Mouse (Mus musculus) neural tube, embryonic 15.5 days (tissue): ENCODE data around the gene Aaed1. TPM values are rescaled to one million over a fixed set of nuclear protein-coding genes. Genes with fewer than 3 reads are reported as not detected.

ENCODE experiments used
- ATAC-seq: fragments of 200-750 bp; cut with Nextera tagmentation; 2 replicates; pipeline ENCODE4 v1.8.0; 2017; ENCODE audit warnings: mild to moderate bottlenecking, moderate TSS enrichment, moderate library complexity; ENCODE audit not compliant: low FRiP score
- H3K27ac ChIP-seq: fragments of 300-500 bp; sonication (generic); replicated peaks from 2 replicates; pipeline ENCODE4 v1.5.1; 2015; ENCODE audit warnings: mild to moderate bottlenecking, inconsistent platforms
- H3K27me3 ChIP-seq: fragments of 300-500 bp; sonication (generic); replicated peaks from 2 replicates; pipeline ENCODE4 v1.6.1; 2015; ENCODE audit warnings: inconsistent platforms
- H3K36me3 ChIP-seq: fragments of 300-500 bp; sonication (generic); 2 replicates; pipeline ENCODE4 v1.6.1; 2015; ENCODE audit warnings: inconsistent platforms
- H3K4me1 ChIP-seq: fragments of 300-500 bp; sonication (generic); 2 replicates; pipeline ENCODE4 v1.6.1; 2015; ENCODE audit warnings: inconsistent platforms
- H3K4me2 ChIP-seq: fragments of 300-500 bp; sonication (generic); 2 replicates; pipeline ENCODE4 v1.6.1; 2015; ENCODE audit warnings: inconsistent platforms, mild to moderate bottlenecking, moderate library complexity
- H3K4me3 ChIP-seq: fragments of 300-500 bp; sonication (generic); replicated peaks from 2 replicates; pipeline ENCODE4 v1.5.1; 2015; ENCODE audit warnings: mild to moderate bottlenecking, inconsistent platforms
- H3K9ac ChIP-seq: fragments of 300-500 bp; sonication (generic); replicated peaks from 2 replicates; pipeline ENCODE4 v1.6.1; 2015; ENCODE audit warnings: mild to moderate bottlenecking, inconsistent platforms
- H3K9me3 ChIP-seq: fragments of 300-500 bp; sonication (generic); replicated peaks from 2 replicates; pipeline ENCODE4 v1.6.1; 2016; ENCODE audit warnings: inconsistent platforms
- WGBS: fragments of 180-500 bp; shearing (Covaris S2); methylation state at CpG from one replicate; pipeline ENCODE4 v1.1.7; 2015; ENCODE audit warnings: mixed read lengths; 5-methylcytosine and 5-hydroxymethylcytosine counted together
- polyA plus RNA-seq: library from polyadenylated mRNA; unstranded; fragments of >200 nt; fragmentation: Nextera tagmentation; extraction: Ambion mirVana; gene quantifications from 2 replicates; pipeline ENCODE4 v1.2.1, GENCODE M21; 2015

Gene Aaed1
- polyA plus RNA-seq, 1 experiment from 2014 or later, result 17.4 TPM

DNA sequence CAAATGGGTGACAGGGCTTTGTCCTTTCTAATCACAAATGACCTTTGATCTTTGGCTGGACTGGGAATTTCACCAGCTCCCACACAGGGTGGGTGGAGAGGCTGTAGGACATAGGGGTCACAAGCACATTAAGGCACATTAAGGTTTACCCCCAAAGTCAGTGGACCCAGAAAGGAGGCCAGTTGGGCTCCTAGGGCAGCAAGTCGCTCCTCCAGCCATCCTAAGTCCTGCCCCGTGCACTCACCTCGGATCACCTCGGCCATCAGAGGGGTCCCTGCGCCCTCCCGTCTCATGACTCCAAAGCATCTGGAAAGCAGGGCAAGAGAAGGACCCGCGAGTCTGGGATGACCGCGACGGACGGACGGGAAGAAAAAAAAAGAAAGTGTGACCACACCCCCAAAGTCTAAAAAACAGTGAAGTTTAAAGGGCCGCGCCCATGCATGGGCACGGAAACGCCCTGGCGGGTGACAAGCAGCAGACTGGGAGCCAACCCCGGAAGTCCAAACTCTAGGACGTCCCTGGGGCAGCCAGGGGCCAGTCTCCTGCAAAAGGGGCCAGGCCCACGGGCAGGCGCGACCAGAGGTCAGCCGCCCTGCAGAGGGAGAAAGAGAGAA is 64.2 kb downstream of the Aaed1 start:
- Histone ChIP-seq H3K9me3 (no peaks in the 10 kb centered on the region), H3K27me3 (no peaks in the 10 kb centered on the region), H3K4me2 (peak overlapping the region; percentile 85), H3K9ac (peak overlapping the region; percentile 39), H3K4me1 (peaks cover 10% of the 10 kb centered on the region), H3K36me3 (no peaks in the 10 kb centered on the region), H3K27ac (no peak overlapping the region), H3K4me3 (peak overlapping the region; percentile 46)
- peak; percentile 61 for ATAC-seq
- 3% methylated on average over 24 of the region's 24 CpGs for WGBS

DNA sequence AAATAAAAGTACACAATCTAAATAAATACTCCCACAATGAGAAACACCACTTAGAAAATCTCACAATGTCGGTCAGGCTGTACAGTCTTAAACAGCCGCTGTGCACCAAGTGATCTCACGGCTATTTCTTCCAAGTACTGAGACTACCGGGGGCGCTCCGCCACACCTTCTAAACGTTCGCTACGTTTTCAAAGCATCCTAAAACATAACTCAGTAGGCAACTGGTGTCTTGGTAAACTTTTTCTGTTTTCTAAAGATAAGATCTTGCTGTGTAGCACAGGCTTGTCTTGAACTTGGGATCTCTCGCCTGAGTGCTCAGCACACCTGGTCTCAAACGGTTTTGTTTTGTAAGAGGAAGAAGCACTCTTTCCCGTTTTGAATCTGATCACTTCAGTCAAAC is 66.4 kb downstream of the Aaed1 start:
- Histone ChIP-seq H3K27me3 (no peaks in the 10 kb centered on the region), H3K9me3 (no peaks in the 10 kb centered on the region)

DNA sequence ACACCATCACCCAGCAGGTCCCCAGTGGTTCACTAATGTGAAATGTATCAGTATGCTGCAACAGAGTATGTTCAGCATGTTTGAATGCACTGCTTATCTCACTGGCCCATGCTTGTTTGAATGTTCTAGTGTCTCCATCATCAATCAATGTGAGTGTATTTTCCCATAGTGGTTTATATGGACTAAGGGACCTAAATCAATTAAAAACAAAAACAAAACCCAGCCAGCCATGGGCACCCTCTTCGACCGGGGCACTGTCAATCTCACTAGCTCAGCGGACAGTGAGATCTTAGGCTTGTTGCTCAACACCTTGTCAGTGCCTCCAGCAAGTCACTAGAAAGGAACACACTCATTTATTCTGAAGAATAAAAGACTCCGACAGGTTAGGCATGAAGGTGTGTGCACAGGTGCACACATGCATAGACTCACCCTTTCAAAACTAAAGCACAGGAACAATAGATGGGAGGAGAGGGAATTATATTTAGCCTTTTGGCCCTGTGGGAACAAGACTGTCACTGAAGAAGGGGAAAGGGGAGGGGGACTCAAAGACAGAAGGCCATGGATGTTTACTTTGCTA is 67.7 kb downstream of the Aaed1 start:
- Histone ChIP-seq H3K9ac (no peak overlapping the region), H3K36me3 (no peaks in the 10 kb centered on the region), H3K4me1 (peaks cover 10% of the 10 kb centered on the region), H3K4me3 (no peak overlapping the region), H3K27me3 (no peaks in the 10 kb centered on the region), H3K27ac (no peak overlapping the region), H3K4me2 (no peak overlapping the region), H3K9me3 (no peaks in the 10 kb centered on the region)
- ATAC-seq, result no peak
- WGBS, result 90% methylated on average over 4 of the region's 4 CpGs

More for the DNA sequence above, 66.4 kb downstream of the Aaed1 start:
- Histone ChIP-seq H3K9ac (no peak overlapping the region), H3K27ac (no peak overlapping the region), H3K4me3 (no peak overlapping the region), H3K4me2 (no peak overlapping the region), H3K36me3 (no peaks in the 10 kb centered on the region), H3K4me1 (peaks cover 10% of the 10 kb centered on the region)
- WGBS, result 91% methylated on average over 12 of the region's 12 CpGs
- no peak for ATAC-seq

DNA sequence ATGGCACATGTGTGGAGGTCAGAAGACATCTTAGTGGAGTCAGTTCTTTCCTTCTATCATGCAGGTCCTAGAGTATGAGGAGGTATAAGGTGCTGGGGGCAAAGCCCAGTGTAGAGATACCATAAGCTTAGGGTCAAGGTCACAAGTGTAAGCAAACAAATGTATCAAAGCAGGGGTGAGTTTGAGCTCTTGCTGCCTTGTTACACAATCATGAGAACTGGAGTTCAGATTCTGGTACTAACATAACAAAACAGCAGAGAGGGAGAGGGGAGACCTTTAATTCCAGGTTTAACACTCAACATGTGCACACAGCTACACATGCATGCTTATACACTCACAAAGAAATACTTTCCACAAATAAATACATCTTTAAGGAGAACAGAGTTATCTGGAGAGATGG is 69.8 kb downstream of the Aaed1 start:
- no peaks in the 10 kb centered on the region for H3K36me3 ChIP-seq
- H3K27ac ChIP-seq, result no peak overlapping the region
- ATAC-seq, result no peak
- no peaks in the 10 kb centered on the region for H3K4me1 ChIP-seq
- no peak overlapping the region for H3K9ac ChIP-seq
- no peaks in the 10 kb centered on the region for H3K27me3 ChIP-seq
- H3K9me3 ChIP-seq, result no peaks in the 10 kb centered on the region
- no peak overlapping the region for H3K4me3 ChIP-seq
- H3K4me2 ChIP-seq, result no peak overlapping the region

DNA sequence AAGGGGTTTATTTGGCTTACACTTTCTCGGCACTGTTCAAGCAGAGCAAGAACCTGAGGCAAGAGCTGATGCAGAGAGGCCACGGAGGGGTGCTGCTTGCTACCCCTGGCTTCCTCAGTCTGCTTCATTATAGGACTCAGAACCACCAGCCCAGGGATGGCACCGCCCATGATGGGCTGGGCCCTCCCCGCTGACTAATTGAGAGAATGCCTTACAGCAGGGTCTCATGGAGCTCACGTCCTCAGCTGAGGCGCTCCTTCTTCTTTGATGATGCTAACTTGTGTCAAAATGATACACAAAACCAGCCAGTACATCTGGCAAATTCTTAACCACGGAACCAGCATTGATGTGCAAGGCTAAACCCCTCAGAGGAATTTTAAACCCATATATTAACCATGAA is 71.9 kb downstream of the Aaed1 start:
- H3K4me1 ChIP-seq, result no peaks in the 10 kb centered on the region
- WGBS, result 73% methylated on average over 7 of the region's 7 CpGs
- H3K9ac ChIP-seq, result no peak overlapping the region
- no peak for ATAC-seq
- no peaks in the 10 kb centered on the region for H3K36me3 ChIP-seq
- no peaks in the 10 kb centered on the region for H3K27me3 ChIP-seq
- H3K27ac ChIP-seq, result no peak overlapping the region
- H3K4me3 ChIP-seq, result no peak overlapping the region
- no peak overlapping the region for H3K4me2 ChIP-seq
- no peaks in the 10 kb centered on the region for H3K9me3 ChIP-seq

DNA sequence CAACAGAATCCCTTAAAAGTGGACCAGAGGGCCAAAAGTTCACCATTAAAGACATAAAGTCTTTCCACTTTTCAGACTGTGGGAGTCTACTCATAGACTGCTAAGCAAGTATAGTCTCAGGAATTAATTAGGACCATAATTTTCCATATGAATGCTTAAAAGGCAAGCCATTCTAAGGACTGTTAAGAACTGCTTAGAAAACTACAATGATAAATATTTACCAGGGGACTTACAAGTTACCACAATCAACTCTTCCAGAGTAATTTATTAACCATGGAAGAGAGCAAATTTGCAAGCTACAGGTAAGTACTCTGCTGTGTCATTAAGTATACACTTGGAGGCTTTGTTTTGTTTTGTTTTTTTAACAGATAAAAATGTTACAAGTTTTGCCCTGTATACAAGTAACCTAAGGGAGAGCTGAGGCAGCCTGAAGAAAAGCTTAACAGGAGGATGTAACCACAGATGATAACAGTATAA is 74.8 kb downstream of the Aaed1 start:
- H3K4me3 ChIP-seq, result no peak overlapping the region
- no peak overlapping the region for H3K4me2 ChIP-seq
- no peak overlapping the region for H3K9ac ChIP-seq
- ATAC-seq, result no peak
- H3K27ac ChIP-seq, result no peak overlapping the region
- H3K27me3 ChIP-seq, result no peaks in the 10 kb centered on the region
- H3K4me1 ChIP-seq, result no peaks in the 10 kb centered on the region
- no peaks in the 10 kb centered on the region for H3K9me3 ChIP-seq
- H3K36me3 ChIP-seq, result no peaks in the 10 kb centered on the region

DNA sequence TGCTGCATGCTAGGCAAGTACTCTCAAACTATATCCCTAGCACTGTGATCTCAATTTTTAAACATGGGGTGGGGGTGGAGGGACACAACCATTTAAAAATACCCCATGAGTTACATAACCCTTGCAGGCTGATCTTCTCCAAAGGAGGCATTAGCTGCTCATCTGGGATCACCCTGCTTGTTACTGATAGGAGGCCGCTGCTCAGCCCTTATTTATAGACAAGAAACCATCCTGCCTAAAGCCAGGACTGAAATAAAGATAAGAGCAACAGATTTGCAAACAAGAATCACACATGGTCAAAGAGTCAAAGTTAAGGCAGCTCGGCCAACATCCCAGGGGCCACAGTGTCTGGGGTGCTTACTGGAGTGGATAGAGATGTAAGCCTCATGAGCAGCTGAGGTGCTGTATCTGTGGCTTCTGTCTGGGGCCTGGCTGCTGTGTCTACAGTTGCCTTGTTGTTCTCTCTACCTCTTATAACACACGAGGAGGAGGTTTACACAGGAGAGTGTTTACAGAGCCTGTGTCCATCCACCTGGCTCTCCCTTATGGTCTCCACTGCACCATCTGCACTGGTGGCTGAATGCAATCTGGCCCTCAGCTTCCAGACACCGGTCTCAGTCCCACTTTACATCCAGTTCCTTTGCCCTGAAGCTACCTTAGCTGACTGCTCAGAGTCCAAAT is 75.4 kb downstream of the Aaed1 start:
- no peak overlapping the region for H3K27ac ChIP-seq
- WGBS, result 75% methylated on average over 4 of the region's 4 CpGs
- no peak overlapping the region for H3K4me3 ChIP-seq
- H3K36me3 ChIP-seq, result no peaks in the 10 kb centered on the region
- H3K27me3 ChIP-seq, result no peaks in the 10 kb centered on the region
- H3K9ac ChIP-seq, result no peak overlapping the region
- no peak for ATAC-seq
- H3K9me3 ChIP-seq, result no peaks in the 10 kb centered on the region
- no peaks in the 10 kb centered on the region for H3K4me1 ChIP-seq
- no peak overlapping the region for H3K4me2 ChIP-seq

DNA sequence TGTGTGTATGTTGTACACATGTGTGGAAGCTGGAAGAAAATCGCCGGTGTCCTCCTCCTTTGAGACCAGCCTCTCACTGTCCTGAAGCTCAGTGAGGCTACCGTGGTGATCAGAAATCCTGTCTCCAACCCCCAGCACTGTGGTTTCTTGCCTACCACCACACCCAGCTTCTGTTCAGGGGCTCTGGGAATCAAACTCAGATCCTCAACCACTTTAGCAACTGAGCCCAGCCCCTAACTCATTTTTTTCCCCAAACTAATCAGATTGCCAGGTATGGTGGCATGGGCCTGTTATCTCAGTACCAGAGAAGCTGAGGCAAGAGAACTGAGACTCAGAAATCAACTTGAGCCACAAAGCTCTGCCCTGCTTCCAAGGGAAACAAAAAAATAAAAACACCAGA is 76.7 kb downstream of the Aaed1 start:
- H3K4me3 ChIP-seq, result no peak overlapping the region
- no peak overlapping the region for H3K4me2 ChIP-seq
- no peak overlapping the region for H3K27ac ChIP-seq
- H3K27me3 ChIP-seq, result no peaks in the 10 kb centered on the region
- no peaks in the 10 kb centered on the region for H3K9me3 ChIP-seq
- WGBS, result 90% methylated on average over 3 of the region's 3 CpGs
- H3K4me1 ChIP-seq, result no peaks in the 10 kb centered on the region
- no peak for ATAC-seq
- H3K9ac ChIP-seq, result no peak overlapping the region
- no peaks in the 10 kb centered on the region for H3K36me3 ChIP-seq

DNA sequence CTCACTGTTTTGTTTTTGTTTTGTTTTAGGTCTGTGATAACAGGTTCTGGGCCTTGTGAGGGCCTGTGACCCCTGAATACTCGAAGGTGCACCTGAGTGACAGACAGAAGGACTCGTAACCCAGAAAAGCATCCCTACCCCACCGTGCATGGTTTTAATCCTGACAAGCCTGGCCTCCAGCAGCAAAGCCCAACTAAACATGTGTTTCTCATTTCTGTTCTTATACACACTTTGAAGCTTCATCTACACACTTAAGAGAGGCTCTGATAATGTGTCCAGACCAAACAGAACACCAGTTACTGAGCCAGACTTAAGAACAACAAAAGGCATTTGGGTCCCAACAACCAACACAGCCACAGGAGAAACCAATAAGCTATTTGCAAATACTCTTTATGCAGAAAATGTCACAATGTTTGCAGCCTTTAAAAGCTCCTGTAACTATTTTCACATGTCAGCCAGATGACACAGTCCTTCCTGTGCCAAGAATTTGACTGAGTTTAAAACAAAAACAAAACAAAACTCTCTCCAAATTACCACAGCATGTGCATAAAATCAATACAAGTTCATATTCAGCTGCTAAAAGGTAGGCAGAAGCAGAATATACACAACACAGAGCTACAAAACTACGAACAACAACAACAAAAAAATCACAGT is 77.3 kb downstream of the Aaed1 start:
- Histone ChIP-seq H3K36me3 (no peaks in the 10 kb centered on the region), H3K4me1 (no peaks in the 10 kb centered on the region), H3K9ac (no peak overlapping the region), H3K4me2 (no peak overlapping the region), H3K27me3 (no peaks in the 10 kb centered on the region), H3K4me3 (no peak overlapping the region), H3K9me3 (no peaks in the 10 kb centered on the region), H3K27ac (no peak overlapping the region)
- no peak for ATAC-seq
- WGBS, result 88% methylated on average over 4 of the region's 4 CpGs

DNA sequence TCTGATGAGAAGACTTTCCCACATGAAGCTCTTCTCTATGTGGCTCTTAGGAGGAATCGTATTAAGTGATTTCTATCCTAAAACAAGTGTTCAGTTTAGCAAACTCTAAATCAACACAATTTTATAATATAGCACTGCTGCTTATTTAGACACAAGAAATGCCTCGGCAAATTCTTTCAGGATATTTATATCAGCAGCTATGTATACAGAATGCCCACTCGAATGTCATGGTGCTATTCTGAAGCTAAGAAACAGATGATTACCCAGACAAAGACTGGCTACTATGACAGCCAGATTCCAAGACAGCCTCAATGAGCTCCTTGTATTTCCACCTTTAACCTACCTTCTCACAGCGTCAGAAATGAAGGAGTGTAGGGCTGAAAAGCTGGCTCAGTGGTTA is 79.4 kb downstream of the Aaed1 start:
- Histone ChIP-seq H3K4me1 (no peaks in the 10 kb centered on the region), H3K36me3 (no peaks in the 10 kb centered on the region), H3K9me3 (no peaks in the 10 kb centered on the region), H3K27me3 (no peaks in the 10 kb centered on the region), H3K4me3 (no peak overlapping the region), H3K4me2 (no peak overlapping the region), H3K9ac (no peak overlapping the region), H3K27ac (no peak overlapping the region)
- ATAC-seq, result no peak
- WGBS, result 88% methylated on average over 4 of the region's 4 CpGs

DNA sequence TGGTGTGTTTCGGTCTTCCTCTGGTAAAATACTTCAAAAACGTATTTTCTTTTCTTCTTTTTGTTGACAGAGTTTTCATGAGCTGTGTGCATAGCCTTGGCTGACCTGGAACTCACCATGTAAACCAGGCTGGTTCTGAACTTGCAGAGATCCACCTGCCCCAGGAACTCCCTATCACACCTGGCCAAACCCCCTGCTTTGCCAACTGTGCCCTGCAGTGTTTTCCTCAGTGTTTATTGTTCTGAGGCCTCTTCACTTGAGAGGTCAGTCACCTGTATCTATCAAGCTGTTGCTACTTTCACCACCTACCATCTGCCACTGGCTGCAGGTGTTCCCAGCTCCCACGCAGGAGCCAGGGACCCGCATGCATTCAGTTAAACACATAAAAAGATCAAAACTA is 85.8 kb downstream of the Aaed1 start:
- Histone ChIP-seq H3K4me2 (no peak overlapping the region), H3K4me3 (no peak overlapping the region), H3K27ac (no peak overlapping the region), H3K4me1 (no peaks in the 10 kb centered on the region), H3K9me3 (no peaks in the 10 kb centered on the region), H3K9ac (no peak overlapping the region), H3K36me3 (no peaks in the 10 kb centered on the region), H3K27me3 (no peaks in the 10 kb centered on the region)
- 92% methylated on average over 4 of the region's 4 CpGs for WGBS
- ATAC-seq, result no peak

DNA sequence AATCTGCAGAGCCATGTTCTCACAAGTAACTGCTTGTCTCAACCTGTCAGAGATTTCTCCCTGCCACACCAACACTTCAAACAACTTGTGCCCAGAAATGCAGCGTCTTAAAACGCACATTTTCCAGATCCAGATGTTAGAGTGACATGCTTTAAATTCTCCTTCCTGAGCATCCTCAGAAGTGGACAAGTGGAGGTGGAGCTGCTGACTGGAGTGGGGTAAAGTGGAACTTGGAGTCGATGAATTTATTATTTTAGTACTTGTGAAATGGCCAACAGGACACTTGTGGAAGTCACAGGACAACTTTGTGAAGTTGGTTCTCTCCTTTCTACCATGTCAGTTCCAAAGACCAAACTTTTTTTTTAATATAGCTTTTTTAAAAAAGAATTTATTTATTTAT is 86.8 kb downstream of the Aaed1 start:
- H3K4me2 ChIP-seq, result no peak overlapping the region
- no peaks in the 10 kb centered on the region for H3K4me1 ChIP-seq
- H3K9me3 ChIP-seq, result no peaks in the 10 kb centered on the region
- H3K4me3 ChIP-seq, result no peak overlapping the region
- no peak for ATAC-seq
- no peaks in the 10 kb centered on the region for H3K27me3 ChIP-seq
- 94% methylated on average over 3 of the region's 3 CpGs for WGBS
- H3K9ac ChIP-seq, result no peak overlapping the region
- H3K36me3 ChIP-seq, result no peaks in the 10 kb centered on the region
- H3K27ac ChIP-seq, result no peak overlapping the region
